Mouse (Mus musculus): Measurements from ENCODE around the gene Mettl24.

DNA sequence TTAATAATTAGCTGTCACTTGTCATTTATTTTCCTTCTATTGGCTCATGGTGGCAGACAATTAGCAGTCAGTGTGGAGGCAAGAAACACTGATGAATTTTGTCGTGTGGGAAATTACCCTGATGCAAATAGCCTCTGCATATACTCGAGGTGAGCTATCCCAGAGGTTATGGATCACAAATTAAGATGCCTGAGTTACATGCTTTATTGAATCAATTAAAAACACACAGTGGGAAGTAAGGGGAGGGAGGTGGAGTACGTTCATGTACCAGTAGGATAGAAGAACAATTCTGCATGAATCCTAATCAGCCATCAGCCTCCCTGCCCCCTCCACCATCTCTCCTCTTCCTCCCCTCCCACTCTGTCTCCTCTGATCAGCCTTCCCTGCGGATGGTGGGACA lies 89.2 kb downstream of the Mettl24 start:
- TF ChIP-seq CTCF (IDR thresholded peaks at IDR 0.05; ENCODE audit: insufficient read depth, low read length) (no peak), POLR2A (IDR thresholded peaks at IDR 0.05; ENCODE audit: borderline replicate concordance, extremely low read depth, low read depth, low read length) (no peak)

Measured in lung, adult 2 months (tissue).